Mouse (Mus musculus) kidney, embryonic 16.5 days (tissue): Measurements from ENCODE around the gene Znrd1. TPM values are rescaled to one million over a fixed set of nuclear protein-coding genes. Genes with fewer than 3 reads are reported as not detected.
A peak's percentile ranks its signal among the peaks of the same experiment; 100 is the strongest.

ENCODE experiments used
- ATAC-seq: fragments of 200-750 bp; cut with Nextera tagmentation; 2 replicates; pipeline ENCODE4 v1.8.0; 2017; ENCODE audit warnings: moderate TSS enrichment; ENCODE audit not compliant: low FRiP score, low TSS enrichment
- H3K27ac ChIP-seq: fragments of 300-500 bp; sonication (generic); 2 replicates; pipeline ENCODE4 v1.5.1; 2014; ENCODE audit warnings: low read length
- H3K27me3 ChIP-seq: fragments of 300-500 bp; sonication (generic); 2 replicates; pipeline ENCODE4 v1.6.1; 2014; ENCODE audit warnings: low read length, control low read depth, mixed read lengths; ENCODE audit not compliant: insufficient read depth
- H3K36me3 ChIP-seq: fragments of 300-500 bp; sonication (generic); 2 replicates; pipeline ENCODE4 v1.6.1; 2014; ENCODE audit warnings: low read length, control low read depth, mixed read lengths; ENCODE audit not compliant: insufficient read depth
- H3K4me1 ChIP-seq: fragments of 300-500 bp; sonication (generic); 2 replicates; pipeline ENCODE4 v1.6.1; 2014; ENCODE audit warnings: low read length, control low read depth, mixed read lengths; ENCODE audit not compliant: insufficient read depth
- H3K4me2 ChIP-seq: fragments of 300-500 bp; sonication (generic); replicated peaks from 2 replicates; pipeline ENCODE4 v1.6.1; 2014; ENCODE audit warnings: low read depth, low read length
- H3K4me3 ChIP-seq: fragments of 300-500 bp; sonication (generic); 2 replicates; pipeline ENCODE4 v1.5.1; 2014; ENCODE audit warnings: mild to moderate bottlenecking, low read length
- H3K9ac ChIP-seq: fragments of 300-500 bp; sonication (generic); replicated peaks from 2 replicates; pipeline ENCODE4 v1.6.1; 2014; ENCODE audit warnings: low read length
- H3K9me3 ChIP-seq: fragments of 300-500 bp; sonication (generic); 2 replicates; pipeline ENCODE4 v1.6.1; 2016; ENCODE audit warnings: low read length, control low read depth
- WGBS: fragments of 180-500 bp; shearing (Covaris S2); extraction: QIAGEN DNeasy Blood & Tissue Kit; methylation state at CpG from one replicate; pipeline ENCODE4 v1.1.7; 2014; 5-methylcytosine and 5-hydroxymethylcytosine counted together
- polyA plus RNA-seq: library from polyadenylated mRNA; unstranded; fragments of >200 nt; fragmentation: Nextera tagmentation; extraction: Ambion mirVana; gene quantifications from 2 replicates; pipeline ENCODE4 v1.2.1, GENCODE M21; 2015

The Znrd1 gene
- polyA plus RNA-seq, 1 experiment from 2014 or later: 90.7 TPM

DNA sequence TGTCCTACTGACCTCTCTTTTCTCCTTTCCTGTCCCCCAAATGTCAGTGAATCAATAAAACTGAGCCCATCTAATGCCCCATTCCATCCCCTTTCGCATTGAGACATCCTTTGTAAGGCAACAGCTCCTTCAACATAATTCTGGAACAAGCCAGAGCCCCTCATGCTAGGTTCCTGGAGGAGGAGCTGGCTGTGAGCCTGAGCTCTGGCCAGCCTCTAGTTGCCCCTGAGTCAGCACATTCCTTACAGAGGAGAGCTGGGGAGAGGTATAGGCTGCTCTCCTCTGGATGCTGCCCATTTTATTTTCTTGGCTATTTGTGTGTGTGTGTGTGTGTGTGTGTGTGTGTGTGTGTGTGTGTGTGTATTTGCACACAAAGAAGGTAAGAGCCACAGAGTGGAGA is 50.1 kb downstream of the Znrd1 start:
- H3K9me3 ChIP-seq: no peaks in the 10 kb centered on the region
- H3K4me2 ChIP-seq: no peak overlapping the region
- no peak overlapping the region for H3K4me3 ChIP-seq
- H3K27me3 ChIP-seq: peaks cover 6% of the 10 kb centered on the region; the same call in 1 of the 2 replicates
- no peaks in the 10 kb centered on the region for H3K36me3 ChIP-seq
- ATAC-seq: peak; percentile 73; the same call in 1 of the 2 replicates
- no peaks in the 10 kb centered on the region for H3K4me1 ChIP-seq
- 42% methylated on average over 1 of the region's 1 CpGs for WGBS
- no peak overlapping the region for H3K9ac ChIP-seq
- no peak overlapping the region for H3K27ac ChIP-seq

Other genes starting within 250 kb of the Znrd1 start
- not detected in 2 replicates for gene H2-M10.5, start 185.6 kb downstream of the Znrd1 start, polyA plus RNA-seq
- not detected in 2 replicates for gene H2-M10.6, start 146.4 kb downstream of the Znrd1 start, polyA plus RNA-seq
- 41.7 and 45.8 TPM in 2 replicates for gene Trim26, start 121.4 kb downstream of the Znrd1 start, polyA plus RNA-seq
- gene Trim15, start 91.3 kb downstream of the Znrd1 start, polyA plus RNA-seq: 0.22 and 0.27 TPM in 2 replicates
- 2.1 and 2.4 TPM in 2 replicates for gene Trim10, start 89.0 kb downstream of the Znrd1 start, polyA plus RNA-seq
- gene Trim40, start 68.4 kb downstream of the Znrd1 start, polyA plus RNA-seq: not detected in 2 replicates
- gene Trim31, start 60.4 kb downstream of the Znrd1 start, polyA plus RNA-seq: not detected in 2 replicates
- 0.22 and 0.27 TPM in 2 replicates for gene Rnf39, start 15.6 kb downstream of the Znrd1 start, polyA plus RNA-seq
- 111 and 116 TPM in 2 replicates for gene Ppp1r11, start 6.8 kb downstream of the Znrd1 start, polyA plus RNA-seq
- 6.7 and 6.8 TPM in 2 replicates for gene Znrd1as, start within 50 bp of the Znrd1 start, polyA plus RNA-seq
- not detected in 2 replicates for gene 2410137M14Rik, start 22.7 kb upstream of the Znrd1 start, polyA plus RNA-seq
- gene H2-M5, start 31.0 kb upstream of the Znrd1 start, polyA plus RNA-seq: 0.44 and 0.57 TPM in 2 replicates
- gene Zfp57, start 42.6 kb upstream of the Znrd1 start, polyA plus RNA-seq: 64.5 and 66.7 TPM in 2 replicates
- gene Mog, start 64.8 kb upstream of the Znrd1 start, polyA plus RNA-seq: 0.09 and 0.13 TPM in 2 replicates
- gene Gabbr1, start 87.4 kb upstream of the Znrd1 start, polyA plus RNA-seq: 5.6 and 7.7 TPM in 2 replicates
- not detected in 2 replicates for gene Olfr90, start 129.9 kb upstream of the Znrd1 start, polyA plus RNA-seq
- not detected in 2 replicates for gene Olfr91, start 139.7 kb upstream of the Znrd1 start, polyA plus RNA-seq
- not detected in 2 replicates for gene Olfr92, start 161.5 kb upstream of the Znrd1 start, polyA plus RNA-seq
- not detected in 2 replicates for gene Olfr93, start 202.9 kb upstream of the Znrd1 start, polyA plus RNA-seq
- not detected in 2 replicates for gene Ubd, start 235.3 kb upstream of the Znrd1 start, polyA plus RNA-seq
- gene Olfr94, start 242.4 kb upstream of the Znrd1 start, polyA plus RNA-seq: not detected in 2 replicates